Mouse (Mus musculus): ENCODE results near the gene Gmps. TPM values are rescaled to one million over a fixed set of nuclear protein-coding genes. Genes with fewer than 3 reads are reported as not detected.

The Gmps gene
- total RNA-seq (2022): 10 to 100 TPM; 16.6 to 18.4 (median 17.9) TPM

DNA sequence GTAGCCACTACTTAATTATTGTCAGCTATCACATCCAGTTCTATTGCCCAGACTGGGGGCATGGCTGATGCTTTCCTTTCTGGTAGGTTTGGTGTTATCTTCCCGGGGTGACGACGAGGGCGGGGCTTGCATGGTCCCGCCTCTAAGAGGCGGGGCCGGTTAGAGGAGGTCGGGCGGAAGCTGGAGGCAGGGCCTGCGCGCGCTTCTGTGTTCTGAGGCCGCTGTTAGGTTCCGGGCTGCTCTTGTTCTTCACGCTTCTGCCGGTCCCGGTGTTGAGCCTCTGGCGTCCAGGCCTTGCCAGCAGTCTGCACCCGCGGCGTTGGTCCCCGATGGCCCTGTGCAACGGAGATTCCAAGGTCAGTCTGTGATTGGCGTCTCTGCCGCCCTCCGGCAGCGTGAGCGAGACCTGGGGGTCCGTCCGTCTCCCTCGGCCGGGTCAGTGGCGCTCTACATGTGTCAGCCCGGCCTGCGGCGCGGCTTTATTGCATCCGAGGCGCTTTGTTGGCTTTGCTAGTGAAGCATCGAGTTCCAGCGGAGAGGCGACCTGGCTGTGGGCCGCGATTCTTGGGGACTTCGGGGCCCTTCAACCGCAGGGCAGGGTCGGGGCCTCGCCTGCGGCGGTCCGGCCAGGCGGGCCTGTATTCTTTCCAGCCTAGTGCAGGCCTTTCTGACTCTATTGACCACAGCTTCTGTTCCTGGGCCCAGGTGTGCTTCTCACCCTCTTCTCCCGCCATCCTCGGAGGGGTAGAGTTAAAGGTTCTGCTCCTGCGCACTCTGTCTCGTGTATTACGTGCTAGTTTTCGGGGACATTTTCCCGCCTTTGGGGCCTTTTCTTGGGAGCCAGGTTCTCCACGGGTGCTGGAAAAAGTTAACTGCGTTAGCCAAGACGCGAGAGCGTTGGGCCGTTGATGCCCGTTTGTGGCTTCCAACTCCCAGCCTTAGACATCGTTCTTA is at the start of gene Gmps:
Gene Gmps, plus strand, starts transcription at position 152 of the 954 bp plus-strand sequence.
- peak; percentile 91 for DNase-seq (ENCODE audit: low spot score in 2 of 2)

GRCm38 (mm10) chr3:63928878-63929859 is 46.7 kb upstream of the Gmps start, which contains the start of gene E130311K13Rik:
Gene E130311K13Rik, minus strand, starts transcription at chr3:63929472.
- peak; percentile 87 to 88 for DNase-seq (ENCODE audit: low spot score in 2 of 2)

DNA sequence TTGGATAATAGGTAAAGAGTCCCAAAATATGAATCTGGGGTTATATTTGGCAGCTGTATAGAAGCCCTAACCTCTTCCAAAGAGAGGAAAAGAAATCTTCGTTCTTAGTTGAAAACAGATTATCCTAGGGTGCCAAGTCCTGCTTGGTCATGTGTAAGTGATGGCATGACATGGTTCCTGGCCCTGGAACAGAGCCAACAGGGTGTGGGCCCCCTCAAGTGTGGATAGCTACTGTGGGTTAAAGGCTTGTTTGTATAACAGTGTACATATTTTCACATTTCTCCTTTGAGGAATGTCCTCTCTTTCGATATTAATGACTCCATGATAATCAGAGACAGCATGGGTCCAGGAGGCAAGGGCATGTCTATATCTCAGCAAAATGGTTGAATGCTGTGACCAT is 37.0 kb upstream of the Gmps start:
- no peak for DNase-seq (ENCODE audit: low spot score in 2 of 2)

GRCm38 (mm10) chr3:63941204-63941850 is 34.6 kb upstream of the Gmps start:
- no peak for DNase-seq (ENCODE audit: low spot score in 2 of 2)

DNA sequence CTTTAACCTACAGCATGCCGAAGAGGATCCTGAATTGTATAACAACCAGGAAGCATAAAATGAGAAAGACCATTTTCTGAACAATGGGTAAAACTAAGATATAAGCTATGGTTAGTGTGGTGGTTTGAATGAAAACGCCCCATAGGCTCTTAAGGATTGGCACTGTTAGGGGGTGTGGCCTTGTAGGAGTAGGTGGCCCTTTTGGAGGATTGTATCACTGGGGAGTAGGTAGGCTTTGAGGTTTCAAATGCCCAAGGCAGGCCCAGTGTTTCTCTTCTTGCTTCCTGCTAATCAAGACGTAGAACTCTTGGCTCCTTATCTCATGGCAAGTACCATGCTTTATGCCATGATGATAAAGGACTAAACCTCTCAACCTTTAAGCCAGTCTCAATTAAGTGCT is 26.1 kb upstream of the Gmps start:
- DNase-seq (ENCODE audit: low spot score in 2 of 2): no peak

- DNase-seq (ENCODE audit: low spot score in 2 of 2): no peak
These were observed 12.3 kb upstream of the Gmps start for GRCm38 (mm10) chr3:63963421-63964099.

- peak; percentile 98 for DNase-seq (ENCODE audit: low spot score in 2 of 2)
These were observed 11.6 kb upstream of the Gmps start, which contains the start of gene Slc33a1 for GRCm38 (mm10) chr3:63964100-63964921. Gene Slc33a1, minus strand, starts transcription at chr3:63964768.

- no peak for DNase-seq (ENCODE audit: low spot score in 2 of 2)
These were observed 11.0 kb upstream of the Gmps start for GRCm38 (mm10) chr3:63964922-63965249.

- DNase-seq (ENCODE audit: low spot score in 2 of 2): no peak
These were observed 10.0 kb upstream of the Gmps start for GRCm38 (mm10) chr3:63965929-63966328.

DNA sequence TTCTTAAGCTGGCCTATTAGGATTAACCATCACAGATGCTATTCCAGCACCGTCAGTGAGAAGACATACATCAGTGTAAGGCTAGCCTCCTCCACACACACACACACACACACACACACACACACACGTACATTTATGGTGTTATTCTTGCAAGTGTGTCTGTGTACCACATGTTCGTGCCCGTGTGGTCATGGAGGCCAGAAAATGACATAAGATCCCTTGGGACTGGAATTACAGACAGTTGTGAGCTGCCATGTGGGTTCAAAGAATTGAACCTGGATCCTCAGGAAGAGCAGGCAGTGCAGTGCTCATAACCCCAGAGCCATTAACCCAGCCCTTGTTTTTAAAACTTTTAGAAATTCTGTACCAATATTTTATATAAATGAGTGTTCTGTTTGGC is 2.0 kb downstream of the Gmps start:
- no peak for DNase-seq (ENCODE audit: low spot score in 2 of 2)

GRCm38 (mm10) chr3:63986656-63987055 is 10.8 kb downstream of the Gmps start:
- DNase-seq (ENCODE audit: low spot score in 2 of 2): no peak

DNA sequence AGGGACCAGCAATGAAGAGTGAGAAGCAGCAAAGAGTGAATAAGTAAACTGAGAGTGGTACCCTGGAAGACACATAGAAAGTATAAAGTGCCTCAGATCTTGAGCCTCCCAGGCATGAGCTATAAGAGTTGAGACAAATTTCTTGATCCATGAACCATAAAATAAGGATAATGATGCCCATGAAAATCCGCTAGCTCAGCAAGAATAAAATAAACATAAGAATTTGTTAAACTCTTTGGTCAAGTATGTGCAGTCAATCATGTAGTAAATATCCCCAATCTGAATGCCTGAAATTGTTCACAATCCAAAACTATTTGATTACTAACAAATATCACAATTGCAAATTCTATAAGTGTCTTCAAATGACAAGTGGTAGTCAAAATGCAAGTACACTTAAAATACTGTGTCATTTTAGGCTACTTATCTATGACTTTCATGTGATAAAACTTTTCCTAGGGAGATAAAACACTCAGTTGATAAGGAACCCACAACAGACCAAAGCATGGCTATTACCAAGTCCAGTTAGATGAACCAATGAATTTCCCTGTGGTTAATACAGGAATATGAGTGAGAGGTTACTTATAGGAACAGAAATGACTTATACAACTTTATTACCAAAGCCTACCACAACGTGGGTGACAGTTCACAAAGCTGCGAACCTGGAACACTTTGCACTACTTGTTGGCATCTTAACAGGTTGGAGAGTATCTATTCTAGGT is 13.0 kb downstream of the Gmps start:
- DNase-seq (ENCODE audit: low spot score in 2 of 2): no peak

GRCm38 (mm10) chr3:64021436-64021835 is 45.5 kb downstream of the Gmps start:
- no peak for DNase-seq (ENCODE audit: low spot score in 2 of 2)

DNA sequence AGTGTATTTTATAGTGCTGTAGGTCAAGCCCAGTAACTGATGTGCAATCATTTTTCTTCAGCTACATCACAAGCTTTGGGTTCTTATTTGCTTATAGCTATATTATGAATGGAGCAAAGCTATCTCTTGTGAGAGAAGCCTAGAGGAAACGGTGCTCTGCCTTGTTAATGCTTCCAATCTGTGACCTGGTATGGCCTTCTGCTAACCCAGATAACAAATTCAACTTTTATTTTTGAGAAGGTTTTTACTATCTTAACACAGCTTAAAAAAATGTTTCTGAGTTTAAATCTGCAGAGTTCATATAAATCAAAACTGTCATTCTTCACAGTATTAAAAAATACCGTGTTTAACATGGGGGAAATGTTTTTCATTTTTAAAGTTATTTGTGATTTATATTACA is 46.0 kb downstream of the Gmps start:
- DNase-seq (ENCODE audit: low spot score in 2 of 2): no peak

GRCm38 (mm10) chr3:64029846-64030245 is 53.9 kb downstream of the Gmps start:
- DNase-seq (ENCODE audit: low spot score in 2 of 2): no peak

GRCm38 (mm10) chr3:64038136-64038841 is 62.4 kb downstream of the Gmps start:
- DNase-seq (ENCODE audit: low spot score in 2 of 2): no peak

- DNase-seq (ENCODE audit: low spot score in 2 of 2): peak; percentile 53 to 58
These were observed 64.2 kb downstream of the Gmps start for GRCm38 (mm10) chr3:64039818-64040784.

Measured in gastrocnemius, adult 8-10 months (tissue).